Mouse (Mus musculus): ENCODE results near the gene Muc3. TPM values are rescaled to one million over a fixed set of nuclear protein-coding genes. Genes with fewer than 3 reads are reported as not detected.
"Not testable (repeated sequence)": the region's sequence is repeated elsewhere in the genome, so short reads cannot be mapped to it uniquely, and the experiment has no call there.

Muc3 gene
- not detected for polyA plus RNA-seq (2012; fragmentation: generic; extraction: Trizol)

- H3ac ChIP-seq (ENCODE audit: control insufficient read depth, insufficient read length); H3K36me3 ChIP-seq (ENCODE audit: control insufficient read depth, insufficient read depth); H3K4me2 ChIP-seq (ENCODE audit: low read depth); H3K27me3 ChIP-seq (ENCODE audit: control insufficient read depth, insufficient read depth, insufficient read length); H3K79me2 ChIP-seq (ENCODE audit: control insufficient read depth, insufficient read depth); H3K4me3 ChIP-seq: not testable (repeated sequence)
Observed at GRCm38 (mm10) chr5:137149272-137149882, at the start of gene Muc3. Muc3 (minus strand) TSS chr5:137149322.

- Histone ChIP-seq H3K36me3 (ENCODE audit: control insufficient read depth, insufficient read depth) (no peaks in the 10 kb centered on the region), H3K4me3 (no peak overlapping the region), H3ac (ENCODE audit: control insufficient read depth, insufficient read length) (no peak overlapping the region), H3K79me2 (ENCODE audit: control insufficient read depth, insufficient read depth) (no peaks in the 10 kb centered on the region), H3K4me2 (ENCODE audit: low read depth) (no peak overlapping the region), H3K27me3 (ENCODE audit: control insufficient read depth, insufficient read depth, insufficient read length) (peaks cover 21% of the 10 kb centered on the region)
- TF ChIP-seq REST (IDR thresholded peaks at IDR 0.05; ENCODE audit: insufficient read depth, insufficient read length) (no peak), CEBPB (IDR thresholded peaks at IDR 0.05; ENCODE audit: insufficient read depth, poor library complexity, severe bottlenecking) (no peak), POLR2AphosphoS2 (IDR thresholded peaks at IDR 0.05; ENCODE audit: insufficient read length, low read depth) (no peak), SRF (IDR thresholded peaks at IDR 0.05; ENCODE audit: control insufficient read depth, insufficient read length, low read depth) (no peak), TCF12 (IDR thresholded peaks at IDR 0.05; ENCODE audit: insufficient read depth, poor library complexity, severe bottlenecking) (no peak), POLR2A (IDR thresholded peaks at IDR 0.05; ENCODE audit: insufficient read length, low read depth) (no peak), USF1 (IDR thresholded peaks at IDR 0.05; ENCODE audit: low read depth) (no peak), TCF3 (IDR thresholded peaks at IDR 0.05; ENCODE audit: insufficient read length, low read depth) (no peak), MAX (IDR thresholded peaks at IDR 0.05; ENCODE audit: low read depth) (no peak), MYOG (IDR thresholded peaks at IDR 0.05; ENCODE audit: control insufficient read depth in 1 of 3, insufficient read depth in 1 of 3, insufficient read length in 2 of 3, low read depth in 2 of 3) (no peak), E2F4 (IDR thresholded peaks at IDR 0.05; ENCODE audit: insufficient read depth) (no peak), MYOD1 (IDR thresholded peaks at IDR 0.05; ENCODE audit: control insufficient read depth in 1 of 3, insufficient read length in 2 of 3, low read depth in 2 of 3) (no peak)
Observed at GRCm38 (mm10) chr5:137194488-137195120, 45.5 kb upstream of the Muc3 start.

GRCm38 (mm10) chr5:137193279-137193952 is 44.3 kb upstream of the Muc3 start:
- Histone ChIP-seq H3K36me3 (ENCODE audit: control insufficient read depth, insufficient read depth) (no peaks in the 10 kb centered on the region), H3K4me2 (ENCODE audit: low read depth) (no peak overlapping the region), H3ac (ENCODE audit: control insufficient read depth, insufficient read length) (no peak overlapping the region), H3K4me3 (no peak overlapping the region), H3K79me2 (ENCODE audit: control insufficient read depth, insufficient read depth) (no peaks in the 10 kb centered on the region), H3K27me3 (ENCODE audit: control insufficient read depth, insufficient read depth, insufficient read length) (peaks cover 26% of the 10 kb centered on the region)
- TF ChIP-seq MAX (IDR thresholded peaks at IDR 0.05; ENCODE audit: low read depth), result no peak
- no peak for TF ChIP-seq TCF12 (IDR thresholded peaks at IDR 0.05; ENCODE audit: insufficient read depth, poor library complexity, severe bottlenecking)
- TF ChIP-seq POLR2A (IDR thresholded peaks at IDR 0.05; ENCODE audit: insufficient read length, low read depth), result no peak
- no peak for TF ChIP-seq SRF (IDR thresholded peaks at IDR 0.05; ENCODE audit: control insufficient read depth, insufficient read length, low read depth)
- TF ChIP-seq CEBPB (IDR thresholded peaks at IDR 0.05; ENCODE audit: insufficient read depth, poor library complexity, severe bottlenecking), result no peak

- TF ChIP-seq USF1 (IDR thresholded peaks at IDR 0.05; ENCODE audit: low read depth) (no peak), POLR2A (IDR thresholded peaks at IDR 0.05; ENCODE audit: insufficient read length, low read depth) (no peak), CEBPB (IDR thresholded peaks at IDR 0.05; ENCODE audit: insufficient read depth, poor library complexity, severe bottlenecking) (no peak)
- no peak overlapping the region for H3ac ChIP-seq (ENCODE audit: control insufficient read depth, insufficient read length)
- H3K27me3 ChIP-seq (ENCODE audit: control insufficient read depth, insufficient read depth, insufficient read length), result peaks cover 17% of the 10 kb centered on the region
- H3K36me3 ChIP-seq (ENCODE audit: control insufficient read depth, insufficient read depth), result no peaks in the 10 kb centered on the region
- H3K4me2 ChIP-seq (ENCODE audit: low read depth), result no peak overlapping the region
- no peaks in the 10 kb centered on the region for H3K79me2 ChIP-seq (ENCODE audit: control insufficient read depth, insufficient read depth)
- no peak overlapping the region for H3K4me3 ChIP-seq
Observed at GRCm38 (mm10) chr5:137189326-137189725, 40.2 kb upstream of the Muc3 start.

- no peaks in the 10 kb centered on the region for H3K79me2 ChIP-seq (ENCODE audit: control insufficient read depth, insufficient read depth)
- H3ac ChIP-seq (ENCODE audit: control insufficient read depth, insufficient read length), result no peak overlapping the region
- no peak for TF ChIP-seq REST (IDR thresholded peaks at IDR 0.05; ENCODE audit: insufficient read depth, insufficient read length)
- TF ChIP-seq USF1 (IDR thresholded peaks at IDR 0.05; ENCODE audit: low read depth), result no peak
- no peak for TF ChIP-seq MYOD1 (IDR thresholded peaks at IDR 0.05; ENCODE audit: control insufficient read depth in 1 of 3, insufficient read length in 2 of 3, low read depth in 2 of 3)
- TF ChIP-seq TCF3 (IDR thresholded peaks at IDR 0.05; ENCODE audit: insufficient read length, low read depth), result no peak
- no peak for TF ChIP-seq MAX (IDR thresholded peaks at IDR 0.05; ENCODE audit: low read depth)
- no peak overlapping the region for H3K4me2 ChIP-seq (ENCODE audit: low read depth)
- H3K36me3 ChIP-seq (ENCODE audit: control insufficient read depth, insufficient read depth), result no peaks in the 10 kb centered on the region
- no peak overlapping the region for H3K4me3 ChIP-seq
- peaks cover 10% of the 10 kb centered on the region for H3K27me3 ChIP-seq (ENCODE audit: control insufficient read depth, insufficient read depth, insufficient read length)
Observed at GRCm38 (mm10) chr5:137185362-137185761, 36.2 kb upstream of the Muc3 start.
